Mouse (Mus musculus): ENCODE data around the gene Slc39a11.

Slc39a11 gene

DNA sequence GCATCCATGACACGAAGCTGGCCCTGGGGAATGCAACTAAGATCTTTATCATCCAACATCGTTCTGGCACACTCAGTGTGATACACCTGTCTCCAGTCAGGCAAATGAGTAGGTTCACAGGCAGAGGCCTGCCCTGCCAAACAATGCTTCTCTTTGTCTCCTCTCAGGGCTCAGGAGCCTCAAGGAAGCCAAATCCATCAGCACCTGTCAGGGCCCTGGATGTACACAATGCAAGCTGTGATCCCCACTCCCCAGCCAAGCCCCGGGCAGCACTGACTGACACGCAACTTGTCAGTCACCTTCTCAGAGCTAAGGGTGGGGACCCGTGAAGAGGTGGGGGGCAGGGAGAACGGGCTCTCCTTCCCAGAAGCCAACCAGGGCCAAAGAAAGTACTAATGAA, 417.8 kb downstream of the Slc39a11 start:
- no peak for DNase-seq (ENCODE audit: low read depth)

- DNase-seq (ENCODE audit: low read depth), result no peak
These were observed 419.3 kb downstream of the Slc39a11 start for GRCm38 (mm10) chr11:113230410-113231132.

GRCm38 (mm10) chr11:113225748-113226147, 424.1 kb downstream of the Slc39a11 start:
- peak; percentile 58 for DNase-seq (ENCODE audit: low read depth)

DNA sequence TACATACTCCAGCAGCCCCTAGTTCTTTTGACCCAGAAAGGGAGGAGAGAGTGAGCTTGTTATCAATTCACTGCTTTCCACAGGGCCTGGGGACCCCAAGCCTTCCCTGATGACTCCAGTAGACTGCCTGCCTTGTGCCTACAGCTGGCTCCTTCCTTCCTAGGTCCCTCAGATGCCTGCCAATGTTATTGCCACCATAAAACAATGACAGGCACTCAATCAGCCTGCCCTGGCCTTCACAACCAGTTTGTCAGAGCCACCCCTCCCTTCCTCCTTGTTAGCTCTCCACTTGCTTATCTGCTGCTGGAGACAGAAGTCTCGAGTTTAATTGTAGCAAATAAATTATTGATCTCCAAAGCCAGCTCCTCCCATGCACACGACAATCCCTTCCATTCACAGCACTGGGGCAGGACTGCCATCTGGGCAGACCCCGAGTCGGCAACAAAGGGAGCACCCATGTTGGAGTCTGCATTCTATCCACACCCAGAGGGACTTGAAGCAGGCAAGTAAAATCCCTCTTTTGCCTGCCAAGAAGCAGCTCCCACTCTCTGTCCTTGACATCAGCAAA, 426.0 kb downstream of the Slc39a11 start:
- DNase-seq (ENCODE audit: low read depth), result no peak

GRCm38 (mm10) chr11:113221267-113222195, 428.3 kb downstream of the Slc39a11 start:
- DNase-seq (ENCODE audit: low read depth), result no peak

DNA sequence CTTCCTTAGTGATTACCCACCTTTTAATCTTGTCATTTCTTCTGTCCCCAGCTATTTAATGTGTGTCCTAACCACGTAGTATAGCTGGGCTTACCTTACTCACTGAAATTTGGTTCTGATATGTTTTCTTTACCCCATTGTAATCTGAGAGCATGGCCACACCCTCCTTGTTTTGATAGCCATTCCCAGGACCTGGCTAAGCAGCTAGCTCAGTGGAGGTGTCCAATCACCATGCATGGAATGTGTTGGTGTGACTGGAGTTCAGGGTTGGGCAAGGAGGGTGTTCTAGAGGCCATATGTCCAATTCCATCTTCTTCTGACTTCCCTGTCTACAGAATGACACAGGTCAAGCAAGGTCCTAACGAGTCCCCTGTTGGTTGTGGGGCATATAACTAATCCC, 429.2 kb downstream of the Slc39a11 start:
- peak; percentile 17 for DNase-seq (ENCODE audit: low read depth)

DNA sequence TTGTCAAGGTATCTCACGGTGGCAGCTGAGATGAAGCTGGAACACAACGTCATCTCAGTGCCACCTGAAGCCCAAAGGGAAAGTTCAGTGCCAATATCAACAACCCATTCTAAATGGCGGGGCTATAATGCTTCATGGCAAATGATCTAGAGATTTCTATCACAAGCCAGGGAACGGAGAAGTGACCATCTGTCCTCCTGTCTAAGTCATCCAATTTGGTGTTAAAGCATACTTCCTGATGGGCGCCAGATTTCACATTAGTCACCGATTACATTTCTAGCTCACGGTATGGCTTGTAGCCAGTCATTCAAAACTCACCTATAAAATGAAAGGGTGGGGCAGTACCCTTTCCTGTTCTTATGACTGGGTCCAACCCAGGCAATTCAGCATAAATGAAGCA, 435.1 kb downstream of the Slc39a11 start:
- no peak for DNase-seq (ENCODE audit: low read depth)

- DNase-seq (ENCODE audit: low read depth), result no peak
These were observed 437.4 kb downstream of the Slc39a11 start for GRCm38 (mm10) chr11:113212390-113213025.

GRCm38 (mm10) chr11:113209220-113209878, 440.5 kb downstream of the Slc39a11 start:
- DNase-seq (ENCODE audit: low read depth), result peak; percentile 46

DNA sequence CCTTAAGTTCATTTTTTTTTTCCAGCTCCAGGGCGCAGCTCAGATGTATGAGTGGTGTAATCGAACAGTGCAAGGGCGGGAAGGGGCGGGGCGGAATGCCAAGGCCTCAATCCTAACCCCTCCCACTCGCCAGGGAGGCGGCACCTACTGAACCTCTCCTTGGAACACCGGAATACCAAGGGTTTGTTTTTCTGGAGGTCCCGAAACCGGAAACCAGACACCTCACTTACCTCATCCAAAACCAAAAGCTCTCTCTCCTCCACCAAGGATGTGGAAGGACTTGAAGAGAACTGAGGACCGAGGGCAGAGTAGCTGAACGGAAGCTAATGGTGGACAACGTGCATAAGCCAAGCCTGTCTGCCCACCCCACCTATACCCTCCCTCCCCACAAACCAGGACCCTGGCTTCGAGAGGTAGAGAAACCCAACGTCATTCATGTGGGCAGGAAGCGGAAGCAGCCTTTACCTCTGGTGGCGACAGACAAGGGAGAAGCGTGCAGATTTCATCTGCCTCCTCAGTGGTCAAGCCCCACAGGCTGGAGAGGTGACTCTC, 441.3 kb downstream of the Slc39a11 start:
- DNase-seq (ENCODE audit: low read depth), result no peak

DNA sequence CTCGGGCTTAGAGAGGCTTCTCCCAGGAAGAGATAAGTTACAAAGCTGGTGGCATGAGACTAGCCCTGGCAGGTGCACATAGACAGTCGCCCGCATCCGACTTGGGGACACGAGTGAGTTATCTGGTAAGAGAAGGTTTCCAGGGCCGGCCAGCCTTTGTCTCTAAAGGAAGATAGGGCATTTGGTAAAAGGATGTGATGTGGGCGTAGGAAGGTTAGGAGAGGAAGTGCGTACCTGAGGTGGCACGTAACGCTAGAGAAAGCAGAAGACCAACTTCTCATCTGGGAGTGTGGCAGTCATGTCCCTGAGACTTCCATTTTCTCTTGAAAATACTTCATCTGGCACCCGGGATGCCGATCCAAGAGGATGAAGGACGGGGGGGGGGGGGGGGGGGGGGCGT, 441.9 kb downstream of the Slc39a11 start:
- DNase-seq (ENCODE audit: low read depth), result no peak

DNA sequence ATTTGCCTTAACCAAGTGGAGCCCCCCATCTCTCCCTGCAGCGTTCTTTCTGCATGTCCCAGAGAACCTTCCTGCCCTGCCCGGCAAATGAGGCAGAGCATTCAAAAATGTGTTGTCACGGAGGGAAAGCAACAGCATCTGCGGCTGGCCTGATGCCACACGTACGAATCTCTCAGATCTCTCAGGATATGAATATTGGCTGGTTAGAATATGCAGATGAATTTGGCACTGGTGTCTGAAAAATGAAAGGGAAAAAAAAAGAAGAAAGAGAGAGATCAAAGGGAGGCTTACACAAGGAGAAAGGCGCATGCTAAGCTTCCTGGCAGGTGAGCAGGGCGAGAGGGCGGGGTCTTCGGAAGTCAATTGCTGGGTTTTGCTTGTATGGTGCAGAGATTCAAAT, 443.8 kb downstream of the Slc39a11 start:
- DNase-seq (ENCODE audit: low read depth), result no peak

DNA sequence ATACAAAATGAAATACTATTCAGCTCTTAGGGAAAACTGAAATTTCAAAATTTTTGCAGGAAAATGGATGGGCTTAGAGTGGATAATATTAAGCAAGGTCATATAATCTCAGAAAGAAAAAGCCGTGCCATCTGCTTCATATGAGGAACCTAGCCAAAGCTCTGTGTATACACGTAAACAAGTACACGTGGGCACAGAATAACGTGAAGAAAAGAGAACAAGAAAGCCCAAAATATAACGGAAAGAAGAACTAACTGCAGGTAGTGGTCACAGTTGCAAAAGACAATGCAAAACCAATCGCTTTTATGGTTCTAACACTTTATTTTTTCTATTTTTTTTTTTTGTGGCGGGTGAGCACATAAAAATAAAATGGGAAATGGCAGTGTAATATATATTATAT, 446.9 kb downstream of the Slc39a11 start:
- DNase-seq (ENCODE audit: low read depth), result no peak

DNA sequence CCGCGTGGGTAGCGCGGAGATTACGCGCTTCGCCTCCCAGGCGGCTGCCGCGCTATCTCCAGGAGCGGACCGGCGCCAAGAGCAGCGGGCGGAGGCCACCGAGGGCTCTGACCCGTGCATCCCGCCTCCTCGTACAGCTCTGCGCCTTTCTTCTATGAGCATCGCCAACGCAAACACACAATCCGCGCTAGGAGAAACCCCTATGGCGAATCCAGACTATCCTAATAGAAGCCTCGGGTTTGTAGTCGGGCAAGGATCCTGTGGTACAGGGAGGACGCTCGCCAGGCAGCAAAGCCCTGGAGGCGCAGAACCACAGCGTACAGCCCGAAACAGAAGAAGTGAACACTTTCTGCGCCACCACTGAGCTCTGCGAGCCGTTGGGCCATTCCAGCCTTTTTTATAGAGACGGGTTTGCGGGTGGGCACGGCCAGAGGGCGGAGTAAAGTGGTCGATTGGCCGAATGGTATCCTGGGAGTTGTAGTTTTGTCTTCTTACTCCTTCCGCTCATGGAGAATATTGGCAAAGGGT, 448.3 kb downstream of the Slc39a11 start:
- peak; percentile 94 for DNase-seq (ENCODE audit: low read depth)

DNA sequence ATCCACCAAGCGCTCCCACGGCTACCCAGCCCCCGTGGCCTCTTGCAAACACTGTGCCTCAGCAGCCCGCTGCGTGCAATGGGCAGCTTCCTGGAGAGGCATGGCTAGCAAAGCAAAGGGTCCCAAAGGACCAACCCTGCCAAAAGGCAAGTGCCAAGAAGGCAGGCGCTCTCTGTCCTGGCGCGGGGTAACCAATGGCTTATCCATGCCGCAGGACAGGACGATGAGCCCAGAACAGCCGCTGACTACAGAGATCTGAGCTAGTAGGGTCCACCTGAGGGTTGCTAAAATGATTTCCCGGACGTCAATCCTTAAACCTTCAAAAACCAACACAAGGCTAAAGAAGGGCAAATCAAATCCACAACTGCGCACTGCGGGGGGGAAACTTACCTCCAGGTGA, 449.0 kb downstream of the Slc39a11 start:
- DNase-seq (ENCODE audit: low read depth), result peak; percentile 25

- DNase-seq (ENCODE audit: low read depth), result no peak
These were observed 451.3 kb downstream of the Slc39a11 start for GRCm38 (mm10) chr11:113198586-113198985.

DNA sequence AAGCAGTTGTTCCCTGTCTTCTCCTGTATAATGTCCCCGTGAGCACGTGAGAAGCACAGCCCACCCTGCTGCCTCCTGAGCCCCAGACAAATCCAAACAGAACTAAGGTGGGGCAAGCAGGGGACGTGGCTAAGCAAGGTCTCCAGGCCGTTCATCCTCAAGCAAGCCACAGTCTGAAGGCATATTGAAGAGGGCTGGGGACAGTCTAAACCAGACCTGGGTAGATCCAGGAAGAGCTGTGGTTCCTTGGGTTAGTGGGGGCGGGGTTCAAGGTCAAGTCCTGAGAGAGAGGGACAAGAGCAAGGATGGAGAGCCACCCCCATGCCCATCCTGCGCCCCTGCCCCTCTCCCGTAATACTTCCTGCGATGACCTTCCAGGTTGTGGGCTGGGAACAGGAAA, 452.3 kb downstream of the Slc39a11 start:
- no peak for DNase-seq (ENCODE audit: low read depth)

DNA sequence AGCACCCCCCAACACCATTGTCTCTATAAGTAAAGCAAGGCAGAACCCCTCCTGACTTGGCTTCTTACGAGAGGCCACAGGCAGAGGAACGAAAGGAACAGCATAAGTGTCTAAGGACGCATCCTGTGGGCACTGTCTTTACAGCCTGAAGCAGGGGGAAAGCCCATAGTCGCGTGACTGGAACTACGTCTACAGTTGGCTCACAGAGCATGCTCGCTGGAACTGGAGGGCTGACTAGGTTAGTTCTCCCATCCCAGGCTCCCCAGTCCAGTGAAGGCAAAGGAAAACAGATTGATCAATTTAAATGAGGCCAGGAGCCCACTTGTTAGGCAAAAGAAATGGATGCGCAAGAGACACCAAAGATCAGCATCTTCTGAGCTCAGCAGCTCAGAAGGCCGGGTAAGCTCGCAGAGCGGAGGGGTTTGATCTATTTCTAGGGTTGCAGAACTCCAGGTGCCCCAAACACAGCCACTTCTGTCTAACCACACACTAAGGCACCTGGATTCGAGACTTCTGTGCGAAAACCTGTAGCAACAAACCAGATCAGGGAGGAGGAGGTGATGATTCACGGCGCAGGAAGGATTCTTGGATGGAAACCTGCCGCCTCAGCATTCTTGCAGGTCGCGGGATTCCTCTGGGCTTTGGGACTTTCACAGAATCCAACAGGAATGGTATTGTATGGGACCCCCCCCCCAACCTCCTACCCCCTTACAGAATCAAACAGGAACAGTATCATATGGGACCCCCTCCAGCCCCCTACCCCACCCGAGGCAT, 453.5 kb downstream of the Slc39a11 start:
- no peak for DNase-seq (ENCODE audit: low read depth)

Data from NIH3T3 (cell line).